Mouse (Mus musculus): Measurements from ENCODE around the gene Metrn. TPM values are rescaled to one million over a fixed set of nuclear protein-coding genes. Genes with fewer than 3 reads are reported as not detected.

The Metrn gene
- total RNA-seq, 2 experiments from 2014 or later, result 82.7 to 89.2 TPM

GRCm38 (mm10) chr17:25781339-25781738 is 15.6 kb downstream of the Metrn start:
- no peak for DNase-seq (ENCODE audit: extremely low spot score in 1 of 2, low spot score in 1 of 2)

DNA sequence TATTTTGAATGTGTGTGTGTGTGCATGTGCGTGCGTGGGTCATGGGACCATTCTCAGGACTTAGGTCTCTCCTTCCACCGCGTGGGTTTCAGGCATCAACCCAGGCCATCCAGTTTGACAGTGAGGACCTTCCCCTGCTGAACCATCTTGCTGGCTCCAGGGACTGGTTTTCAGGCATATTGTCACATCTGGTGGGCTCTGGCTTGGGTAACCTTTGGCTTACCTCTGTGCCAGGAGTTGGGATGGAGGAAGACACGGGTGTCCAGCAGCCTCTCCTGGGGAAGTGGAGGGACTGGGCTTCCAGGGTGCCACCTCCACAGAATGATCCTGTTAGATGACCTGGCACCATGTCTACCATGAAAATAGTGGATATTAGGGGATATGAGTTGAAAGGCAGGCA is 19.0 kb downstream of the Metrn start:
- no peak for DNase-seq (ENCODE audit: extremely low spot score in 1 of 2, low spot score in 1 of 2)

GRCm38 (mm10) chr17:25775318-25776062 is 21.4 kb downstream of the Metrn start:
- DNase-seq (ENCODE audit: extremely low spot score in 1 of 2, low spot score in 1 of 2), result no peak

- DNase-seq (ENCODE audit: extremely low spot score in 1 of 2, low spot score in 1 of 2), result peak; percentile 99 to 100
Measured at GRCm38 (mm10) chr17:25773549-25774120, 23.3 kb downstream of the Metrn start, which contains the start of gene Narfl. TSS of gene Narfl (plus strand) at chr17:25773776.

- no peak for DNase-seq (ENCODE audit: extremely low spot score in 1 of 2, low spot score in 1 of 2)
Measured at GRCm38 (mm10) chr17:25769331-25769730, 27.6 kb downstream of the Metrn start.

GRCm38 (mm10) chr17:25765886-25766285 is 31.1 kb downstream of the Metrn start:
- DNase-seq (ENCODE audit: extremely low spot score in 1 of 2, low spot score in 1 of 2), result no peak

GRCm38 (mm10) chr17:25762591-25762990 is 34.3 kb downstream of the Metrn start:
- no peak for DNase-seq (ENCODE audit: extremely low spot score in 1 of 2, low spot score in 1 of 2)

GRCm38 (mm10) chr17:25761561-25761970 is 35.4 kb downstream of the Metrn start:
- DNase-seq (ENCODE audit: extremely low spot score in 1 of 2, low spot score in 1 of 2), result no peak

DNA sequence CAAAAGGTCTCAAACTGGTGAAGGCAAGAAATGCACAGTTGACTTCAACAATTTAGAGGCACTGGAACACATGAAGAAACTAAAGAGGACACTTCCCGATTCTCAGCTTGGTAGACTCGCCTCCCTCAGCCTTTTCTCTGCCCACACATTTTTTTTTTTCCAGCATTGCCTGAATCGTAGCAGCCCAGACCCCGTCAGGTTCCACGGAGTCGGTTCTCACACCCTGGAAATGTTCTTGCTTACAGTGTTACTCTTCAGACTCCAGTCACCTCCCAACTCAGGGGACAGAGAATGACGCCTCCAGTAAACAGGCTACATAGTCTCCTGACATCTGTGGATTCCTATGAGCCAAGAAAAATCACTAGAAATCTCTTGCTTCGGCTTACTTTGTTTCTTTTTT is 36.8 kb downstream of the Metrn start:
- no peak for DNase-seq (ENCODE audit: extremely low spot score in 1 of 2, low spot score in 1 of 2)

GRCm38 (mm10) chr17:25757691-25758090 is 39.2 kb downstream of the Metrn start:
- no peak for DNase-seq (ENCODE audit: extremely low spot score in 1 of 2, low spot score in 1 of 2)

GRCm38 (mm10) chr17:25756378-25757242 is 40.3 kb downstream of the Metrn start:
- DNase-seq (ENCODE audit: extremely low spot score in 1 of 2, low spot score in 1 of 2), result no peak

DNA sequence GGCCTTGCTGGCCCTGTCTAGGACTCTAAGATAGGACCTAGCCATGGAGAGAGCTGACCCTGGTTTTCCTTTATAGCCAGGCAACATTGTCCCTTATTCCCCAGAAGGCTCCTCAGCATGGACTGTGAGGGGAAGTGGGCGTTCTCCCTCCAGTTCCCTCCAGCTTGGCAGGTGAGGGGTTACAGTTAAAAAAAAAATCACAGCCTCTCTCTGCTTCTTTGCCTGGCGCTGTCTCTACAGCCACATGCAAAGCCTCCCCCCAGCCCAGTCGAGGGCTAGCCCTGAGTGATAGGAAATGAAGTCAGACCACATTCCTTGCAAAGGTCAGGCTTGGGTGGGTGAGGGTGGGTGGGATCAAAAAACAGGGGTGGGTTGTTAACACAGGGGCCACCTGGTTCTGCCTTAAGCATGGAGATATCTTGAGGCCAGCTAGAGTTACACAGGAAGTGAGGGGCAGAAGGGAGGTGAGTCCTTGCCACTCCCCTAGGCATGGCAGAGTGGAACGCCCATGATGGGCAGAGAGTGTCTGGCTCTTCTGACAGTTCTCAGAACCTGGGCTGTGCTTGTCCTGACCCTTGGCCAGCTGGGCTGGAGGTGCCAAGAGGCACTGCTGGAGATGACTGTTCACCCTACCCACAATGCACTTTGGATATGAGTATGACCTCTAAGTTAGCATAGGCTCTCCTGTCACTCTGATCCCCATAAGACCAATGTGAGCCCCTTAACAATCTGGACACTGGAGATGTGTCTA is 41.1 kb downstream of the Metrn start:
- no peak for DNase-seq (ENCODE audit: extremely low spot score in 1 of 2, low spot score in 1 of 2)

DNA sequence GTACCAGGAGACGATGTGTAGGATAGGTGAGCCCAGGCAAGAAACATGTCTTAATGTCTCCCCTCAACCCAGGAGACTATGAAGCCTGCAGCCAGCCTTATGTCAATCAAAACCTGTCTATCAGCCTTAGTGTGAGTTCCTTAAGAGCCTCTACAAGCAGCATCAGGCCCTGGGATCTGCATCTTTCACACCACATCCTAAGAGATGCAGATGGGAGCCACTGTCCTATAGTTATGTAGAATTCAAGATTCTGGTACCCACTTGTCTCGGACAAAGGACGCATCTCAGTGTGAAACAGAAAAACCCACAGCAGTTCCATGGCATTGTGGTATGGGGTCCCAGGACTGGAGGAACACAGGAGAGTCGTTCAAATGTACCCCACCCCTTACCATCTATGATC is 41.9 kb downstream of the Metrn start:
- DNase-seq (ENCODE audit: extremely low spot score in 1 of 2, low spot score in 1 of 2), result no peak

- no peak for DNase-seq (ENCODE audit: extremely low spot score in 1 of 2, low spot score in 1 of 2)
Measured at GRCm38 (mm10) chr17:25754241-25754640, 42.7 kb downstream of the Metrn start, which contains the start of gene Msln. TSS of gene Msln (minus strand) at chr17:25754378.

DNA sequence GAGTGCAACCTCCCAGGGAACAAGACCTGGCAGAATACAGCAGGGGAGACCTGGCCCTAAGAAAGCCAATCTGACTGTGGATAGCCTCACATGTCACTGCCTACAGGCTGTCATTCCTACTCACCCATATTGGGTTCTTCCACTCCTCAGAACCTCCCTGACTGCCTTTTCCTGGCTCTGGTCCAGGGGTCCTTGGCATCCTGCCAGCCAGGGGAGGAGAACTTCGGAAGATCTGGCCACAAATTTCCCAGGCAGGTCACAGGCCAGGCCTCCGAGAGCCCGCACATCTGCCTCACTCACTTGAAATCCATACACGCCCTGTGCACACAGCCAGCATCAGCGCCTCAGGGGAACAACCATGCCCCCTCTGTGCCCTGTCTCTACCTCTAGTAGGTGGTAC is 45.5 kb downstream of the Metrn start:
- DNase-seq (ENCODE audit: extremely low spot score in 1 of 2, low spot score in 1 of 2), result peak in 1 of 2 experiments; percentile 51

DNA sequence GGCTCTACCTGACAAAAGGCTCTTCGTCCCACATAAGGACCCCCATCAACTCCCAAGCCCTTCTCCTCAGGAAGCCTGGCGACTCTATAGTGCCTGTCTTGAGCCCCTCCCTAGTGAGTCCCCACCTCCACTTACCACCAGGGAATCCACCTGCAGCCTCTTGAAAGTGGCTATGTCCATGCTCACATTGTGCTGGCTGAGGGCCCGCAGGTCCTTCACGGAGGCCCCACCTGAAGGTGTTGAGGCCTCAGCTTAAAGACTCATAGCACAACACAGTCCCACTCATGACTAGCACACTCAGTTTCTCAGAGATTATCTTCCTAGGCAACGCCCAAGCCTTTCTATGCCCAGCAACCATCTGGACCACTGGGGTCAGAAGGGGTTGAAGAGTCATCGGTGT is 47.6 kb downstream of the Metrn start:
- no peak for DNase-seq (ENCODE audit: extremely low spot score in 1 of 2, low spot score in 1 of 2)

DNA sequence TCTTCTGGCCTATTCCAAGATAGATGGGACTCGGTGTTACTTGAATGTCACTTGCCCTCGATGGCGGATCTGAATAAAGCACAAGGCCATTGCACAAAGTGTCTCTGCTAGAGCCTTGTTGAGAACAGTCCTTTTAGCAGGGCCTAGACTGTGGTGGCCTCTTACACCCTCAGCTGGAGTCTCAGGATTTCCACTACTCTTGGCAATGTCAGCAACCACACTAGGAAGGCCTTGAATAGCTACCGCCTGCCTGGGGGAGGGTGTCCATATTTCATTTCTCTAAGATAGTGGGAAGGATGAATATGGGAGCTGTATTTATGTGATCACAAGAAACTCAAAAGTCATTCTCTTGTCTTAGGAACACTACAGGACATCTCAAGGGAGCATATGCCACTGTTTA is 48.7 kb downstream of the Metrn start:
- DNase-seq (ENCODE audit: extremely low spot score in 1 of 2, low spot score in 1 of 2), result no peak

- no peak for DNase-seq (ENCODE audit: extremely low spot score in 1 of 2, low spot score in 1 of 2)
Measured at GRCm38 (mm10) chr17:25744311-25744710, 52.6 kb downstream of the Metrn start.

DNA sequence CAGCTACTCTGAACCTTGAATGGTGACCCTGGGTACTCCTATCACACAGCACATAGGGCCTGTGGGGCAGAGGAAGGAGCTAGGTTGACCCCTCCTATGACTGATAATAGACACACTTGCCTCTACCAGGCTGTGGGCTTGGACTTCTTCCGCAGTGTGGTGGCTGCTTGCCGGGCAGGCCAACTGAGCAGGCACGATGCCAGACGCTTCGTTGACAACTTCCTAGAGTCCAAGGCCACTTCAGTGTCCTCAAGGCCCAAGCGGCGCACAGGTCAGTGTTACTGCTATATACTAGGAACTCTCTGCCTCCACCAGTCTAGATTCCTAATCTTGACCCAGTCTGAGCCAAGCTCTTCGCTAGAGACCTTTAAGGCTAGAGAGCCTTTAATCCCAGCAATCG is 53.1 kb downstream of the Metrn start:
- DNase-seq (ENCODE audit: extremely low spot score in 1 of 2, low spot score in 1 of 2), result no peak

Measured in layer of hippocampus, postnatal 25 days (tissue).